Mouse (Mus musculus): ENCODE results near the gene Ficd. TPM values are rescaled to one million over a fixed set of nuclear protein-coding genes. Genes with fewer than 3 reads are reported as not detected.

Ficd gene
- polyA plus RNA-seq, 1 experiment from 2014 or later, result 6.0 TPM

Other genes with a start within 250 kb of the Ficd start
- gene Wscd2, start 245.5 kb upstream of the Ficd start, polyA plus RNA-seq (2016; fragmentation: Nextera tagmentation; extraction: Ambion mirVana), result 16.5 and 19.2 TPM in 2 replicates
- 2.2 and 2.3 TPM in 2 replicates for gene Cmklr1, start 85.4 kb upstream of the Ficd start, polyA plus RNA-seq (2016; fragmentation: Nextera tagmentation; extraction: Ambion mirVana)
- not detected in 2 replicates for gene 1700069L16Rik, start 11.0 kb upstream of the Ficd start, polyA plus RNA-seq (2016; fragmentation: Nextera tagmentation; extraction: Ambion mirVana)
- 66.2 and 69.1 TPM in 2 replicates for gene Sart3, start 36.7 kb downstream of the Ficd start, polyA plus RNA-seq (2016; fragmentation: Nextera tagmentation; extraction: Ambion mirVana)
- gene Iscu, start 36.9 kb downstream of the Ficd start, polyA plus RNA-seq (2016; fragmentation: Nextera tagmentation; extraction: Ambion mirVana), result 101 and 105 TPM in 2 replicates
- 39.3 and 43.8 TPM in 2 replicates for gene Tmem119, start 64.7 kb downstream of the Ficd start, polyA plus RNA-seq (2016; fragmentation: Nextera tagmentation; extraction: Ambion mirVana)
- gene Selplg, start 96.8 kb downstream of the Ficd start, polyA plus RNA-seq (2016; fragmentation: Nextera tagmentation; extraction: Ambion mirVana), result 1.5 and 2.3 TPM in 2 replicates
- gene Coro1c, start 173.0 kb downstream of the Ficd start, polyA plus RNA-seq (2016; fragmentation: Nextera tagmentation; extraction: Ambion mirVana), result 259 and 292 TPM in 2 replicates

All from neural tube, embryonic 12.5 days (tissue).